Mouse (Mus musculus): ENCODE data around the gene Kcnq5. TPM values are rescaled to one million over a fixed set of nuclear protein-coding genes. Genes with fewer than 3 reads are reported as not detected.

Gene Kcnq5
- polyA plus RNA-seq, 1 experiment, result 1.8 TPM

GRCm38 (mm10) chr1:21688918-21689317 is 272.8 kb downstream of the Kcnq5 start:
- TF ChIP-seq POLR2A (IDR thresholded peaks at IDR 0.05; ENCODE audit: borderline replicate concordance, insufficient read depth, low read length), result no peak
- no peak for TF ChIP-seq CTCF (IDR thresholded peaks at IDR 0.05; ENCODE audit: borderline replicate concordance, insufficient read depth, low read depth, low read length)
- Histone ChIP-seq H3K27ac (ENCODE audit: insufficient read depth, low read length) (no peak overlapping the region), H3K4me1 (ENCODE audit: control insufficient read depth, insufficient read depth, low read length) (no peaks in the 10 kb centered on the region), H3K27me3 (ENCODE audit: control insufficient read depth, insufficient read depth, low read length) (no peaks in the 10 kb centered on the region), H3K4me3 (replicated peaks; ENCODE audit: insufficient read depth, low read depth, low read length) (no peak overlapping the region)
- 87% methylated on average over 1 of the region's 1 CpGs for WGBS
- DNase-seq, result no peak

DNA sequence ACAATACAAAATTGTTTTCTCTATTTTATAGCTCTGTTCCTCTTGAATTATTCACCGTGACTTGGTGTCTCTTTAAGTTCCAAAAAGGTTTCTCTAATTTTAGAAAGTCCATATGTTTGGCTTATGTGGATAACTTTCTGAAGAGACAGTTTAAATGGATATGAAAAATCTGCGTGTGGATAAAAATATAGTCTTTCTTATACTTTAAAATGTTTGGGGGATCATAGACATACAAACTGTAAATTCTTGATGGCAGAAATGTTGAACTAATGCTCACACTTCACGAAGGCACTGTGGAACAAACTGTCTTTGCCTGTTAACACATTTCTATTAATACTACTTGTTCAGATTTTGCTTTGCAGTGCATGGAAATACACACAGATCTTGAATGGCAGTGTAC is 277.3 kb downstream of the Kcnq5 start:
- H3K4me1 ChIP-seq (ENCODE audit: control insufficient read depth, insufficient read depth, low read length), result no peaks in the 10 kb centered on the region
- DNase-seq, result no peak
- no peak overlapping the region for H3K4me3 ChIP-seq (replicated peaks; ENCODE audit: insufficient read depth, low read depth, low read length)
- no peak overlapping the region for H3K27ac ChIP-seq (ENCODE audit: insufficient read depth, low read length)
- H3K27me3 ChIP-seq (ENCODE audit: control insufficient read depth, insufficient read depth, low read length), result no peaks in the 10 kb centered on the region
- WGBS, result 90% methylated on average over 3 of the region's 3 CpGs
- no peak for TF ChIP-seq POLR2A (IDR thresholded peaks at IDR 0.05; ENCODE audit: borderline replicate concordance, insufficient read depth, low read length)
- TF ChIP-seq CTCF (IDR thresholded peaks at IDR 0.05; ENCODE audit: borderline replicate concordance, insufficient read depth, low read depth, low read length), result no peak

- Histone ChIP-seq H3K4me1 (ENCODE audit: control insufficient read depth, insufficient read depth, low read length) (no peaks in the 10 kb centered on the region), H3K27ac (ENCODE audit: insufficient read depth, low read length) (no peak overlapping the region), H3K27me3 (ENCODE audit: control insufficient read depth, insufficient read depth, low read length) (no peaks in the 10 kb centered on the region), H3K4me3 (replicated peaks; ENCODE audit: insufficient read depth, low read depth, low read length) (no peak overlapping the region)
- WGBS, result 75% methylated on average over 3 of the region's 3 CpGs
- no peak for DNase-seq
- TF ChIP-seq POLR2A (IDR thresholded peaks at IDR 0.05; ENCODE audit: borderline replicate concordance, insufficient read depth, low read length), result no peak
- no peak for TF ChIP-seq CTCF (IDR thresholded peaks at IDR 0.05; ENCODE audit: borderline replicate concordance, insufficient read depth, low read depth, low read length)
Measured at GRCm38 (mm10) chr1:21676805-21677204, 284.9 kb downstream of the Kcnq5 start.

DNA sequence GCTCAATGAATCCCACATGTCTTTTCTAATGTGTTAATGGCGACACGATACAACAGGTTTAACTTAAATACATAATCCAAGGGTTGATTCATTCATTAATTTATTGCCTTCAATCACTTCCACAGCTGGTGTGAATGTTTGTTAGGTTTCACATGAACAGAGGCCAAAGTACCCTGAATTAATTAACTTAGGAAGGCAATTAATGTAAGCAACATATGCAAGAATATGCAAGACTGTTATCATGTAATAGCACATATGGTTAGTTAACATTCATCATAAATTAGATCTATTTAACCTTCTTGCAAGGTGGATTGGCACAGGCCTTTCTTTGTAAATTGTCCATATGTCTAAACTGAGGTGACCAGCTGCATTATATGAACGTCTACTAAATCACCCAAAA is 300.9 kb downstream of the Kcnq5 start:
- no peak overlapping the region for H3K27ac ChIP-seq (ENCODE audit: insufficient read depth, low read length)

DNA sequence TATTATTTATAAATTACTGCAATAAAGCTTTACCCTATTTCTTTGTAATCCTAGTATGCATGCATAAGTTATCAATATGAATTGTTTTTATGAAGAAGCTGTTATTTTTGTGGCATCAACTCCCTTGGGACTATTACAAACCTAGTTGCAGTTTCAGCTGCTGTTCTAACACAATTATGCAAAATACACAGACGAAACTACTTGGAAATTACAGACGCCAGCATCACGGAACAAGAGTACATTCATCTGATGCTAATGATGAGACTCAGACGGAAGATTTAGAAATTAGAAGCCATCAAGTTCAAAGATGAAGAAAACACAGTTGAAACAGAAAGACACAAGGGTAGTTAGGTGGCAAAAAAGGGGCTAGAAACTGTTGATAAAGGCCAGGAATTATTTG is 310.9 kb downstream of the Kcnq5 start:
- Histone ChIP-seq H3K27ac (ENCODE audit: insufficient read depth, low read length) (no peak overlapping the region), H3K27me3 (ENCODE audit: control insufficient read depth, insufficient read depth, low read length) (no peaks in the 10 kb centered on the region), H3K4me1 (ENCODE audit: control insufficient read depth, insufficient read depth, low read length) (no peaks in the 10 kb centered on the region), H3K4me3 (replicated peaks; ENCODE audit: insufficient read depth, low read depth, low read length) (no peak overlapping the region)
- 36% methylated on average over 4 of the region's 4 CpGs for WGBS
- TF ChIP-seq CTCF (IDR thresholded peaks at IDR 0.05; ENCODE audit: borderline replicate concordance, insufficient read depth, low read depth, low read length) (no peak), POLR2A (IDR thresholded peaks at IDR 0.05; ENCODE audit: borderline replicate concordance, insufficient read depth, low read length) (no peak)
- DNase-seq, result no peak

More for the DNA sequence above, 300.9 kb downstream of the Kcnq5 start:
- H3K27me3 ChIP-seq (ENCODE audit: control insufficient read depth, insufficient read depth, low read length), result no peaks in the 10 kb centered on the region
- WGBS, result 74% methylated on average over 3 of the region's 3 CpGs
- DNase-seq, result no peak
- H3K4me1 ChIP-seq (ENCODE audit: control insufficient read depth, insufficient read depth, low read length), result no peaks in the 10 kb centered on the region
- H3K4me3 ChIP-seq (replicated peaks; ENCODE audit: insufficient read depth, low read depth, low read length), result no peak overlapping the region
- no peak for TF ChIP-seq CTCF (IDR thresholded peaks at IDR 0.05; ENCODE audit: borderline replicate concordance, insufficient read depth, low read depth, low read length)
- no peak for TF ChIP-seq POLR2A (IDR thresholded peaks at IDR 0.05; ENCODE audit: borderline replicate concordance, insufficient read depth, low read length)

GRCm38 (mm10) chr1:21635406-21635805 is 326.3 kb downstream of the Kcnq5 start:
- no peak for DNase-seq
- no peaks in the 10 kb centered on the region for H3K27me3 ChIP-seq (ENCODE audit: control insufficient read depth, insufficient read depth, low read length)
- H3K4me1 ChIP-seq (ENCODE audit: control insufficient read depth, insufficient read depth, low read length), result no peaks in the 10 kb centered on the region
- 20% methylated on average over 2 of the region's 2 CpGs for WGBS
- no peak overlapping the region for H3K4me3 ChIP-seq (replicated peaks; ENCODE audit: insufficient read depth, low read depth, low read length)
- no peak overlapping the region for H3K27ac ChIP-seq (ENCODE audit: insufficient read depth, low read length)
- TF ChIP-seq CTCF (IDR thresholded peaks at IDR 0.05; ENCODE audit: borderline replicate concordance, insufficient read depth, low read depth, low read length), result no peak
- TF ChIP-seq POLR2A (IDR thresholded peaks at IDR 0.05; ENCODE audit: borderline replicate concordance, insufficient read depth, low read length), result no peak

DNA sequence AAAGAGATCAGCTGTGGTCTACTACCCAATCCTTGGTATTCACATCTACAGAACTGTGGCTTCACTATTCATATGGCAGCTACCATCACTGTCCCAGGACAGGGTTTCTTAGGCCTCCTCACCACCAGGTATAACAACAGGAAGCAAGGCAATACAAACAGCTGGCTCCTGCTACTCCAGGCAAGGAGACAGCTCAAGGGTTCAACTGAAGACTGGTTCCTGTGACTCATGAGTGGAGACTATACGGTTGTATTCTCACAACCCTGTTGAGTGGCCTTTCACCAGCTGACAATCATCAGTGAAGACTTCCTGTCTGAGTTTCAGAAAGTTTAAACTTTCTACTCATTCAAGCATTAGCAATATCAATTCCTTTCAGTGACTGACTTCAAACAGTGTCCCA is 327.7 kb downstream of the Kcnq5 start:
- Histone ChIP-seq H3K4me3 (replicated peaks; ENCODE audit: insufficient read depth, low read depth, low read length) (no peak overlapping the region), H3K27me3 (ENCODE audit: control insufficient read depth, insufficient read depth, low read length) (no peaks in the 10 kb centered on the region), H3K27ac (ENCODE audit: insufficient read depth, low read length) (no peak overlapping the region), H3K4me1 (ENCODE audit: control insufficient read depth, insufficient read depth, low read length) (no peaks in the 10 kb centered on the region)
- 70% methylated on average over 1 of the region's 1 CpGs for WGBS
- no peak for DNase-seq
- TF ChIP-seq CTCF (IDR thresholded peaks at IDR 0.05; ENCODE audit: borderline replicate concordance, insufficient read depth, low read depth, low read length) (no peak), POLR2A (IDR thresholded peaks at IDR 0.05; ENCODE audit: borderline replicate concordance, insufficient read depth, low read length) (no peak)

- Histone ChIP-seq H3K27me3 (ENCODE audit: control insufficient read depth, insufficient read depth, low read length) (no peaks in the 10 kb centered on the region), H3K27ac (ENCODE audit: insufficient read depth, low read length) (no peak overlapping the region), H3K4me3 (replicated peaks; ENCODE audit: insufficient read depth, low read depth, low read length) (no peak overlapping the region), H3K4me1 (ENCODE audit: control insufficient read depth, insufficient read depth, low read length) (no peaks in the 10 kb centered on the region)
- no peak for DNase-seq
- WGBS, result 96% methylated on average over 2 of the region's 2 CpGs
- no peak for TF ChIP-seq CTCF (IDR thresholded peaks at IDR 0.05; ENCODE audit: borderline replicate concordance, insufficient read depth, low read depth, low read length)
- no peak for TF ChIP-seq POLR2A (IDR thresholded peaks at IDR 0.05; ENCODE audit: borderline replicate concordance, insufficient read depth, low read length)
Measured at GRCm38 (mm10) chr1:21622455-21622854, 339.3 kb downstream of the Kcnq5 start.
